Mouse (Mus musculus) cerebellum, postnatal 36 days (tissue): ENCODE results near the gene Wdr72.

Experiments used
- DNase-seq, 2 experiments: peaks; one replicate each; pipeline ENCODE4 v3.0.0; 2021 to 2022; ENCODE audit warnings: mixed read lengths in 2 of 2

The Wdr72 gene

GRCm38 (mm10) chr9:74109761-74110460 is at the start of gene Wdr72:
TSS of gene Wdr72 (plus strand) at chr9:74110356.
- no peak for DNase-seq

DNA sequence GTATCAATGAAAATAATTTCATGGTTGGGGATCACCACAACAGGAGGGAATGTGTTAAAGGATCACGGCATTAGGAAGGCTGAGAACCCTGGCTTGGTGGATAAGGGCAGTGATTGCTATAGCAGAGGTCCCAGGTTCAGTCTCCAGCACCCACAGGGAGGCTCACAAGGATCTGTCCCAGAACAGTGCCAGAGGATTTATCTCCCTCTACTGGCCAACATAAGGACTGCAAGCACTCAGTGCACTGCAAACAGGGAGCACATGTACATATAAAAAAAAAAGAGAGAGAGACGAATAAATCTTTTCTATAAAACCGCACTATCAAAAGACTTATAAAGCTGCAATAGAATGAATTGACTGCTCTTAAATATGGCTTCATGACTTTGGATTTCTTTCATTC is 43.9 kb upstream of the Wdr72 start:
- DNase-seq: no peak

GRCm38 (mm10) chr9:74066766-74067165 is 43.4 kb upstream of the Wdr72 start:
- DNase-seq: no peak

DNA sequence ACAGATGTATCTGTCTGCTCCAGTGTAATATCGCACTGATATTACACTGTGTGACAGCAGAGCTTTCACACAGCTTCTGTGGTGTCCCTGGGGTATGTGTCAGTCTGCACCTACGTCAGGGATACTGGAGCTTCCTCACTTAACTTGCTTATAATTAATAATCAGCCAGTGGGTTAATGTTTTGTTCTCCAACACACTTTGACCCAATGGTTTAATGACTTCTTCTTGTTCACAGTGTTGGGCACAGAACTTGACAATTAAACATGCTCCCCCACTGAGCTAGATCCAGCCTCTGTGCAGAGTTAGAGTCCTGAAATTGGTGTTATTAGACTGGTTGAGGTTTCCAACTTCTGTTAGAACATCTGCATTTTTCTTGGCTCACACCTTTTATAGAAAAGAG is 34.2 kb upstream of the Wdr72 start:
- DNase-seq: no peak

DNA sequence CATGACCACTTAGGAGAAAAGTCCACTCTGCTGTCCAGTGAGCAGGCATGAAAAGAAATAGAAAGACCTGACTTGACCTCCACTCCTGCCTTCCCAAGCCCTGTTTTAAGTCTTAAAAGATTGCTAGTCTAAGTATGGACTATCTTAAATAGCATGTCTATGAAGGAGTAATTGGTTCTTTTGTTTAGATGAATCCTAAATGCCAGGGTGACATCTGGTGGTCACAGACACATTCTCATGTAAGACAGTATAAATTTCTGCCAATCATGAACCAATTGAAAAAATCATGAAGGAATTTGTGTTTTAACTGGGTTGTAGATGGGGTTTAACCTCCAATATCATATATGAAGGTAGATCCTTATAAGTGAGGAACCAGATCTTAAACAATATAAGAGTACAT is 31.7 kb upstream of the Wdr72 start:
- DNase-seq: no peak

DNA sequence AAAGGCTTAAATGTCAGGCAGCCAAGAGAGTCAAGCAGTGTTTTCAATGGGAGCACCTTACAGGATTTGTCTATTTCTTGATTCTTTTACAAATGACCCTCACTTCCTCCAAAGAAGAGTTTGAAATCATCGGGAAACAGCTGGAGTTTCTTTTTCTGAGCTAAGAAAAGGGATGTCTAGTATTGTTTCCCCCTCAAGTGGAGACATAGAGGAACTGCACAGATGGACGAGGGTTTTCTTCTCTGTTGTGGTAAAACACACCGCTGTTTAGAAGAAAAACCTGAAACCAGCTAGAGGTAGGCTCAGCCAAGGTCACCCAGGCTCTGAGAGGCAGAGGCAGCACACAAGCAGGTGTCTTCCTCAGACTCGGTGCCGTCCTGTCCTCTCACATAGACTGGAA is 29.9 kb upstream of the Wdr72 start:
- no peak for DNase-seq

DNA sequence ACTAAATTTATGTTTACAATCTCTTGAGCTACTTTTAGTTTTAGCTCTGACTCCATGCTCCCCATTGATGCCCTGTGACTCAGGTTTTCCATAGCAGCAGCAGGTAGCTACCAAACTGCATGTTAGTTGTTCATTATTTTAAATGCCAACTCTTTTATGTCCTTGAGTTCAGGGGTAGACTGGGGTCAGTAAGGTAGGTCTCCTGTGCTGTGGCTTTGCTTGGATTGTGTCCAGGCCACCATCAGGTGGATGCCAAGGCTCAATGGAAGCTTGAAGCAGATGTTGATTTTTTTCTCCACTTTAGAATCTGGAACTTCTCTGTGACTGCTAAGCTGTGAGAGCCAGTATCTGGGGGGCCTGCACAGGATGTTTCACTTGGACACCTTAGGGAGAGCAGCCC is 8.6 kb upstream of the Wdr72 start:
- no peak for DNase-seq

- DNase-seq: no peak
Measured at GRCm38 (mm10) chr9:74102615-74103014, 7.5 kb upstream of the Wdr72 start.

DNA sequence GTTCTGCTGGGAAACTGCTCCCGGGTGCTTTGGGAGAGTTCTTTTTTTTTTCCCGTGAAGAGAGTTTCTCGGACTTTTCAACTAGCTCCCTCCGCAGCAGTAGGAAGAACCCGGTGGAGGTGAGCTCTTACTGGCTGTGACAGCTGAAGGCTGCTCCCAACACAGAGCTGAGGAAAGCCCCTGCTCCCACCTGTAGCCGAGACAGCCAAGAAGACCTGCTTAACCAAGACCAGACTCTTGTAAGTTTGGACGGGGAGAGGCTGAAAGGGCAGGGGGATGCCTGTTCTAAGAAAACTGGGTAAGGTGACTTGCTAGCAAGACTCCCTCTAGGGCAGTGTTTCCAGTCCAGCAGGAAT is 283 bp downstream of the Wdr72 start:
- DNase-seq: no peak

DNA sequence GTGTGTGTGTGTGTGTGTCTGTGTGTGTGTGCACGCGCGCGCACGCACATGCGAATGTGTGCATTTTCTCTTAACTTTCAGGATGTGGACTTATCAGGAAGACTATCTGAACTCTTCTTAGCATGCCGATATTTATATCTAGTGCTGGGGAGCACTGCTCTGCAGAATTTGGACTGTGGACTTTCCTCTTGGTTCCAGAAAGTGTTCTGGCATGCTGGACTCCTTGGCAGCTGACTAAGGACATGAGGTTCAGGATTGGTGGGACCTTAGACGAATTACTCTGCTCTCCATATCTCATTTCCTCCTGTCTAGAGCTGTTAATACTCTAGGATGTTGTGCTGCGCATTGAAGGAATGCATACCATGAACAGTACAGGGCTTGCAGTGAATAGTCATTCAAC is 2.4 kb downstream of the Wdr72 start:
- DNase-seq: no peak

DNA sequence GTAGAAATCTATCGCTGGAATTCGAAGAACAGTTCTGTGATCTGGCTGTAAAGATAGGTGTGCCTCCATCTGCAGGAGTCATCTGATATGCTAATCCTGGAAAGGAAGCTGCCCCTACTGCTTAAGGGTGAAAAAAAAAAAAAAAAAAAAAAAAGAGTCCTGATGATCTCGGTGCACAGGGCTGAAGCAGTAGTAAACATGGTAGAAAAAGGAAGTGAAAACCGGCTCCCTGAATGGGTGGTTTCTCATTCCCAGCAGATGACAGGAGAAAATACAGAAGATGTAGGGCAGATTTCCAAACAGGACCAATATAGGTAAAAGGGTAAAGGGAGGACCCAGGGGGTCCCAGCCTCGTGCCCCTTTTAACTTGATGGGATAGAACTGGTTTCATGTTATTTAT is 16.1 kb downstream of the Wdr72 start:
- no peak for DNase-seq

- no peak for DNase-seq
Measured at GRCm38 (mm10) chr9:74134010-74134409, 23.9 kb downstream of the Wdr72 start.

- peak; percentile 55 to 66 for DNase-seq
Measured at GRCm38 (mm10) chr9:74141864-74142263, 31.7 kb downstream of the Wdr72 start.

DNA sequence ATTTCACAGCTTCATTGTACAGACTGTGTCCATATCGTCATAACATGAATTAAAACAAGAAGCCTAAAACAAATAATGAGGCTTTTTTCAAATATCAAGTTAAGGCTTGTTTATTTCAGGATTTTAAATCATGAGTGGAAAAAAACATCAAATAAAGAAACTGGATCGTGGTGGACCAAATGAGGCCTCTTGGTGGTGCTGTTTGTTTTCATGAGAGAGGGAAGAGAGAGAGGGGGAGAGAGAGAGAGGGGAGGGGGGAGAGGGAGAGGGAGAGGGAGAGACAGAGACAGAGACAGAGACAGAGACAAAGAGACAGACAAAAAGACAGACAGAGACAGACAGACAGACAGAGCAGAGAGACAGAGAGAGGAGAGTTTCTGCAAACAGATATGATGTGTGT is 32.5 kb downstream of the Wdr72 start:
- no peak for DNase-seq

GRCm38 (mm10) chr9:74145203-74145602 is 35.0 kb downstream of the Wdr72 start:
- no peak for DNase-seq

- DNase-seq: no peak
Measured at GRCm38 (mm10) chr9:74148306-74148705, 38.1 kb downstream of the Wdr72 start.

GRCm38 (mm10) chr9:74160361-74160933 is 50.3 kb downstream of the Wdr72 start:
- no peak for DNase-seq

DNA sequence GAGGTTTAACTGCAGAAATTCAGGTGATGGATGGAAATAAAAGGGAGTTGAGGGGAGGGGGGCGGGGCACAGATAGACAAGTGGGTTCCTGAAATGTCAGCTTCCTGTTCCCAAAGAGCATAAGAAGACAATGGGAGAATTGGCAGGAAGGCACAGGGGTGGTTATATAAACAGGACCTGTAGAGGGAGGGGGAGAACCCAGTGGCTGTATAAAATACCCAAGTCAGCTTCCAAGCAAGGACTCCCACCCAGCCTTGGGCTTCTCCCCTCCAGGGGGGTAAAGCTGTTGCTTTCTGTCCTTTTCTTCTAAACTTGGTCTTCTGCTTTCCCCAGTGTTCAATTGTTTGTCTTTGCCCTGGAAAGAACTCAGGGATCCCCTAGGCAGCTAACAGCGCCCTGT is 55.5 kb downstream of the Wdr72 start:
- no peak for DNase-seq

DNA sequence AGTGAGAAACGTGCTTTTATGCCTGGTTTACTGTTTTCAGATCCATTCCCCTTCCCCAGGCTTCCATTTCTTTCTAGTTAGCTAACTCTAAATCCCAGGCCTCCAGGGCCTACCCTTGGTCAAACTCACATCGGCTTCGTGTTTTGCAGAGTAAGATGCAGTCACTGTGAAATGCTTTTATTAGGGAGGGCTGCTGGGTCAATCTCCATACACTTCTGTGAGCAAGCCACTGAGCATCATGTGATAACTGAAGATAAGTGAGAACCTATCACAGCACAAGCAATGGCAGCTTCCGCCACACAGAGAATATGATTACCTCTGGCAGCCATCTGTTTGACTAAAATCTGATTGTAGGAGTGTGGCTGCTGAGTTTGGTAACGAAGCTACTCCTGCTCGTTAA is 59.7 kb downstream of the Wdr72 start:
- DNase-seq: no peak

- DNase-seq: no peak
Measured at GRCm38 (mm10) chr9:74186748-74187400, 76.7 kb downstream of the Wdr72 start.

GRCm38 (mm10) chr9:74187401-74188029 is 77.4 kb downstream of the Wdr72 start:
- DNase-seq: no peak

GRCm38 (mm10) chr9:74194898-74195297 is 84.7 kb downstream of the Wdr72 start:
- DNase-seq: no peak

DNA sequence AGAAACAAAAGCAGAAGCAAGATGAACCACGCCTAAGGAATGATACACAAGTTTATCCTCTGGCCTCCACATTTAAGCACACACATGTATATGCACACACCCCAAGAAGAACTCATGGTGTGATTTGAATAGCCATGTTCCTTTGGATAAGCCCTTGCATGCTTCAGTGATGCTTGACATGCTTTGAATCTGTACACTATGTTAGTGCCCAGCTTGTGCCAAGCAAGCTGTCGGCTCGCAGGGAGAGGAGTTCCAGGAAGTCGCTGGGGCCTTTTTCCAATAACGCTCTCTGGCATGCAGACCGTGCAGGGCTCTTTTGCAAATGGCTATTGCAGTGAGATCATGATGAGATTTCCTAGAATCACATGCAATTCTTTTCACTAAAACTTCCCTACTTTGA is 118.1 kb downstream of the Wdr72 start:
- peak; percentile 8 to 14 for DNase-seq

DNA sequence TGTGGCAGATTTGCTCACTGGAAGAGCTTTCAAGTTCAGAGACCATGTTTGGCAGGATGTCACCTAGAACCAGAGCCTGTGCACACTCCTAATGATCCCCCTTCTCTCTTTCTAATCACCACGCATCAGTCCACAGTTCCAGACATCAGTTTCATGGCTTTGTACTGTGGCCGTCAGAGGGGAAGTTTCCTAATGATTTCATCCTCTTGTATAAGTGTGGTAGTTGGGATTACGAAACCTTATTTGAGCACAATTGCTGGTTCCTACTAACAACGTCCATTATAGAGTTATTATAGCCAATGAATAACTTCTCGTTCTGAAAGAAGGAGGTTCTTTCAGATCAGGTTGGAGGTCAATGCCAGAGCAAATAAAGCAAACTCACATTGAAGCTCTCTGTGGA is 131.1 kb downstream of the Wdr72 start:
- no peak for DNase-seq
